Mouse (Mus musculus) C2C12 (cell line): Measurements from ENCODE around the gene Slc26a8. TPM values are rescaled to one million over a fixed set of nuclear protein-coding genes. Genes with fewer than 3 reads are reported as not detected.
A peak's percentile ranks its signal among the peaks of the same experiment; 100 is the strongest.

ENCODE experiments used
- H3K27me3 ChIP-seq: one replicate; pipeline ENCODE4 v1.6.1; 2011; ENCODE audit not compliant: control insufficient read depth, insufficient read depth, insufficient read length
- H3K36me3 ChIP-seq: one replicate; pipeline ENCODE4 v1.6.1; 2011; ENCODE audit not compliant: control insufficient read depth, insufficient read depth
- H3K4me3 ChIP-seq: one replicate; pipeline ENCODE4 v1.5.1; 2011; ENCODE audit warnings: mild to moderate bottlenecking, control low read depth; ENCODE audit not compliant: poor library complexity, insufficient read depth, severe bottlenecking
- H3K79me2 ChIP-seq: one replicate; pipeline ENCODE4 v1.6.1; 2011; ENCODE audit not compliant: control insufficient read depth, insufficient read depth
- H3K79me3 ChIP-seq: one replicate; pipeline ENCODE4 v1.6.1; 2011; ENCODE audit warnings: low read depth, control low read depth
- H3ac ChIP-seq: one replicate; pipeline ENCODE3; 2011; ENCODE audit warnings: low read depth; ENCODE audit not compliant: control insufficient read depth, insufficient read length
- CEBPB ChIP-seq: IDR thresholded peaks from one replicate; pipeline ENCODE4 v1.6.1; 2011; ENCODE audit warnings: low read depth, mild to moderate bottlenecking, control low read depth, moderate library complexity
- CTCF ChIP-seq: IDR thresholded peaks from one replicate; pipeline ENCODE4 v1.5.1; 2011; ENCODE audit not compliant: control insufficient read depth, insufficient read depth, insufficient read length
- FOSL1 ChIP-seq: IDR thresholded peaks from one replicate; pipeline ENCODE4 v1.8.0; 2011; ENCODE audit warnings: mild to moderate bottlenecking, low read length; ENCODE audit not compliant: poor library complexity, insufficient read depth, severe bottlenecking
- MAX ChIP-seq: IDR thresholded peaks from one replicate; pipeline ENCODE4 v1.6.1; 2011; ENCODE audit warnings: mild to moderate bottlenecking, control low read depth
- MYOD1 ChIP-seq: IDR thresholded peaks from one replicate; pipeline ENCODE4 v1.6.1; 2011; ENCODE audit warnings: low read depth; ENCODE audit not compliant: control insufficient read depth, insufficient read length
- MYOG ChIP-seq: IDR thresholded peaks from one replicate; pipeline ENCODE4 v1.6.1; 2011; ENCODE audit not compliant: control insufficient read depth, insufficient read length; ENCODE audit errors: extremely low read depth
- USF1 ChIP-seq: IDR thresholded peaks from one replicate; pipeline ENCODE4 v1.6.1; 2011; ENCODE audit warnings: low read depth, mild to moderate bottlenecking, control low read depth, moderate library complexity
- polyA plus RNA-seq: library from polyadenylated mRNA; unstranded; fragments of >200 nt; fragmentation: generic; extraction: Trizol; gene quantifications from one replicate; pipeline ENCODE4 v1.2.1, GENCODE M21; 2012; ENCODE audit warnings: missing spikeins

Slc26a8 gene
- polyA plus RNA-seq, 1 experiment, result not detected

DNA sequence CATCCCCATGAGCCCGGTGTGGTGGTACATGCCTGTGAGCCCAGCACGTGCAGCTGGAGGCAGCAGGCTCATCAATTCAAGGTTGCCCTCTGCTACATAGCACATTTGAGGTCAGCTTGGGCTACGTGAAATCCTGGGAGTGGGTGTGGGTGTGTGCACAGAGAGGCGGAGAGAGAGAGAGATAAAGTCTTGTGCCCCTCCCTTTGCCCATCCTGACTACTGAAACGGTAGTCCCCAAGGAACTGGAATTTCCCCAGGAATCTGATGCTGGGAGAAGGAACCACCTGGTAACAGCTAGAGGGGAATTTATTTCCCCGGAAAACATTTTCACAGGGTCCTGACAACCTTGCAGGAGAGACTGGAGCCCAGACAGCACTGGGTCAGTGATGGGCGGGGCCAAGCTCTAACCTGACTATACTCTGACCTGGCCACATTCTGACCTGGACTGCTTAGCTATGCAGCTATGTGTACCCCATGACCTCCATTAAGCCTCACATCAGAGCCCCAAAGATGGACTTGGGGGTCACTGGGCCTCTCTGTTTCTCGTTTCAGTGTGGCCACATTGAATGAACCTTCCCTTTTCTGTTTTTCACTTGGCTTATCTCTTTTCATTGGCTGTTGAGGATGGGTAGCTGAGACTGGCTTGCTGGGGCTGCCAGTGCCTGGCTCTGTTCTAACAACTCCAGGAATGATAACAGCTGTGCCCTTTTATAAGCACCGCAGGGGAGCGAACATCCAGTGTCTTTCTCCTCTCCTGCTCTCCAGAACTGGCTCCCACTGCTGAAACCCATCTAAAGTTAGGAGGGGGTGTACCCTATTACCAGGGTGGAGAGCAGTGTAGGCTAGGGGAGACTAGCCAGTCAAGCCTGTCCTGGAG lies 61.5 kb downstream of the Slc26a8 start:
- no peak overlapping the region for H3ac ChIP-seq
- peaks cover 23% of the 10 kb centered on the region for H3K27me3 ChIP-seq
- no peaks in the 10 kb centered on the region for H3K79me3 ChIP-seq
- TF ChIP-seq MAX (no peak), MYOG (no peak), CEBPB (no peak), MYOD1 (no peak)
- no peak overlapping the region for H3K4me3 ChIP-seq
- no peaks in the 10 kb centered on the region for H3K79me2 ChIP-seq
- no peaks in the 10 kb centered on the region for H3K36me3 ChIP-seq

DNA sequence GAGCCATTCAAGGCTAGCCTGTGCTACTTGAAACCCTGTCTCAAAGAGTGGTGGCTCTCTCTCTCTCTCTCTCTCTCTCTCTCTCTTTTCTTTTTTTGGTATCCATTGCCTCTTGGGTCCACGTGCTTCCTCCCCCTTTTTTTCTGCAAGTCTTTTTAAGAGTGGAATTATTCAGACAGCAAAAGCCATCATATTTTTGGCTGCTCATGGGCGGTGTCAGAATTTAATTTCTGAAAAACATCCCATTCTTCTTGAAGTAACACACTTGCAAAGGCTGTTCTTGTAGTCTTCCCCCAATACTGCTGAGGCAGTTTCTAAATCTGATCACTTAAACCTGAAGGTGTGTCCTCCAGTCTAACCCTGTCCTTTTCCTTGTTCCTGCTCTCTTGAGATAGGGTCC lies 63.1 kb downstream of the Slc26a8 start:
- H3ac ChIP-seq, result no peak overlapping the region
- TF ChIP-seq CTCF, result no peak
- TF ChIP-seq CEBPB, result no peak
- no peak for TF ChIP-seq MYOG
- no peak for TF ChIP-seq USF1
- TF ChIP-seq MYOD1, result no peak
- no peak for TF ChIP-seq FOSL1
- TF ChIP-seq MAX, result no peak
- H3K79me2 ChIP-seq, result peaks cover 7% of the 10 kb centered on the region
- no peak overlapping the region for H3K4me3 ChIP-seq
- no peaks in the 10 kb centered on the region for H3K79me3 ChIP-seq
- H3K27me3 ChIP-seq, result peaks cover 11% of the 10 kb centered on the region
- H3K36me3 ChIP-seq, result no peaks in the 10 kb centered on the region

DNA sequence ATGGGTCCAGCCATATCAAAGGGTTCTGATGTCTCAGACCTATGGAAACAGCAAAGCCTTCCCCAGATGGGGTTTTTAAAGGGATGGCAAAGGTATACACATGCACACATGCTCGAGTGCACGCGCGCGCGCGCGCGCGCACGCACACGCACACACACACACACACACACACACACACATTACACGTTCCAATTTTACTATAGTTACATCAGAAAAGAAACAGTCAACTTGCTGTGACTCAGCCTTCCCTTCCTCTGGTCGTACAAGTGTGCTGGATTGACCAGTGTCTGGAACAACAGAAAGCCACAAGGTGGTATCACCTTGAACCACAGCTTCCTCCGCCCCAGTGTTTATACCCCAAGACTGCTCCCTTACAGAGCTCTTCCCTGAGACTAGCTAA lies 64.7 kb downstream of the Slc26a8 start:
- Histone ChIP-seq H3K79me3 (peaks cover 16% of the 10 kb centered on the region), H3K36me3 (peaks cover 3% of the 10 kb centered on the region), H3K79me2 (peaks cover 23% of the 10 kb centered on the region), H3K27me3 (peaks cover 7% of the 10 kb centered on the region), H3K4me3 (no peak overlapping the region), H3ac (no peak overlapping the region)
- TF ChIP-seq FOSL1, result no peak
- TF ChIP-seq MYOD1, result no peak
- no peak for TF ChIP-seq CTCF
- no peak for TF ChIP-seq CEBPB
- no peak for TF ChIP-seq MAX
- TF ChIP-seq USF1, result no peak
- no peak for TF ChIP-seq MYOG

DNA sequence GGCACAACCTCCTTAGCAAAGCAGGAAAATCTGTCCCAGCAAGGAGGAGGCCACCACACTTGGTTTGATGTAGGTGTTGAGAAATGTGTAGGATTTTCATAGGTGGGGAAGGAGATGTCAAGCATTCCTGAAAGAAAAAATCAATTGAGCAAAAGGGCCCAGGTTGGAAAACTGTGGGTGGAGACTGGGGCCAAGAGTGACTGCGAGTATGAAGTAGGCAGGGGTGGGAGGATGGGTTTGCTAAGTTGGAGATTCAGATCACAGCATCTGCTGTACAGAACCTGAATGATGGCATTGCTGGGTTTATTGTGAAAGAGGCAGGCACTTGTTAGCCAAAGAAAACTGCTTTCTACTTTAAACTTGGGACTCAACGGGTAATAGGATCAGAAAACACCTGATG lies 65.2 kb downstream of the Slc26a8 start:
- peaks cover 7% of the 10 kb centered on the region for H3K27me3 ChIP-seq
- H3K79me2 ChIP-seq, result peaks cover 28% of the 10 kb centered on the region
- H3K79me3 ChIP-seq, result peaks cover 20% of the 10 kb centered on the region
- peaks cover 8% of the 10 kb centered on the region for H3K36me3 ChIP-seq
- no peak overlapping the region for H3K4me3 ChIP-seq
- TF ChIP-seq FOSL1 (no peak), MAX (no peak), USF1 (no peak), CTCF (no peak), MYOD1 (no peak), MYOG (no peak), CEBPB (no peak)
- H3ac ChIP-seq, result no peak overlapping the region

DNA sequence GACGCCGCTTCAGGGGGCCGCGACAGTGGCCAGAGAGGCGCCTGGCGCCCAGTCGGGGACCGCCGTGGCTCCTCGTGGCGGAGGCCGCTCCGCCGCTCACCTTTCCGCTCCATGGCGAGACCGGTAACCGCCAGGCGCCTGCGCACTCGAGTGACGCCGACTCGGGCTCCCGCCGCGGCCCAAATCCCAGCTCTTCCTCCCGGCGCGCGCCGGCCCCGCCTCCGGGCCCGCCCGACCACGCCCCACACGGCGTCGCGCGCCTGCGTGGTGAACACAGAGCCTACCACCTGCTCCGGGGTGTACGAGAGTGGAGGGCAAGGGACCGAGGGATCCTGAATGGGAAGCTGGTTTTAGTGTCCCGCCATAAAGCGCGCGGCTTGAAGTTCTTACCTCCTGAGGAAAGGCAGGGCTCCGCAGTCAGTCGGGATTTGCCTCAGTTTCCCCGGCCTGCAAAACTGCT lies 67.7 kb downstream of the Slc26a8 start, which contains the start of gene Srpk1:
Srpk1 (minus strand) TSS at position 410 of the 460 bp plus-strand sequence.
- Histone ChIP-seq H3K27me3 (peaks cover 4% of the 10 kb centered on the region), H3ac (peak within 1 kb of the TSS; percentile 92), H3K79me3 (peaks cover 45% of the 10 kb centered on the region), H3K36me3 (peaks cover 19% of the 10 kb centered on the region), H3K4me3 (peak within 1 kb of the TSS; percentile 86), H3K79me2 (peaks cover 53% of the 10 kb centered on the region)
- TF ChIP-seq MAX, result peak; percentile 17
- no peak for TF ChIP-seq CTCF
